Mouse (Mus musculus) layer of hippocampus, adult 2 months (tissue): ENCODE measurements around the gene Nrip2. TPM values are rescaled to one million over a fixed set of nuclear protein-coding genes. Genes with fewer than 3 reads are reported as not detected.
A peak's percentile ranks its signal among the peaks of the same experiment; 100 is the strongest.

ENCODE experiments used
- DNase-seq, 2 experiments: peaks; one replicate each; pipeline ENCODE4 v3.0.0; 2022; ENCODE audit warnings: low spot score in 2 of 2
- H3K27ac ChIP-seq: fragments of 200-600 bp; 2 replicates; pipeline ENCODE4 v1.8.1; 2022
- H3K4me3 ChIP-seq: fragments of 200-600 bp; 2 replicates; pipeline ENCODE4 v1.8.1; 2022; ENCODE audit warnings: mild to moderate bottlenecking
- CTCF ChIP-seq: fragments of 200-600 bp; conservative IDR thresholded peaks from 2 replicates; pipeline ENCODE4 v1.8.1; 2022; ENCODE audit warnings: antibody characterized with exemption, mild to moderate bottlenecking, moderate library complexity
- long read RNA-seq, 2 experiments: library from polyadenylated mRNA; stranded (forward); transcript quantifications; one replicate each; pipeline ENCODE4 v2.0.0; 2021; ENCODE audit warnings: borderline mapping rate in 2 of 2
- total RNA-seq, 2 experiments: library from RNA; stranded (reverse); gene quantifications; 2 replicates each; pipeline ENCODE4 v1.2.3; 2021

The Nrip2 gene
- total RNA-seq = 10 to 100 TPM; 18.4 to 20.3 TPM
- long read RNA-seq, experiment 1, transcript Nrip2-201 (6 exons, 1,893 nt) = major isoform, 6 of 15 reads
- long read RNA-seq, experiment 1, partial matches to known transcripts = 3 of 15 reads
- long read RNA-seq, experiment 1, other reads (novel, unspliced or antisense) = 6 of 15 reads
- long read RNA-seq, experiment 2, transcript Nrip2-201 (6 exons, 1,893 nt) = major isoform, 10 of 25 reads
- long read RNA-seq, experiment 2, partial matches to known transcripts = 5 of 25 reads
- long read RNA-seq, experiment 2, other reads (novel, unspliced or antisense) = 10 of 25 reads

DNA sequence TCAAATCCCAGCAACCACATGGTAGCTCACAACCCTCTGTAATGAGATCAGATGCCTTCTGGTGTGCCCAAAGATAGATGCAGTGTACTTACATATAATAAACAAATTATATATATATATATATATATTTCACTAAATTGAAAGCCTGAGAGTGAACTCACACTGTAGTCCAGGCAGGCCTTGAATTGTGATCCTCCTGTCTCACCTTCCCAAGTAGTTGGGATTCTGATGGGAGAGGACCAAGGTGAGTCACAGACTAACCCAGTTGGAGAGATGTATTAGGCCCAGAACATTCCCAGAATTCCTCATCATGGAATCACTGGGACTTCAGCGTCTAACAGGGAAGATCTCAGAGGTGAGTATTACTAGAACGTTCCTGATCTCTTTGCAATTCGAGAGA lies at the start of gene Nrip2:
Gene Nrip2, plus strand, starts transcription at position 301 of the 400 bp plus-strand sequence.
- H3K4me3 ChIP-seq = peak within 1 kb of the TSS; percentile 60
- no peak for TF ChIP-seq CTCF
- DNase-seq = no peak
- H3K27ac ChIP-seq = peak within 1 kb of the TSS; percentile 90

DNA sequence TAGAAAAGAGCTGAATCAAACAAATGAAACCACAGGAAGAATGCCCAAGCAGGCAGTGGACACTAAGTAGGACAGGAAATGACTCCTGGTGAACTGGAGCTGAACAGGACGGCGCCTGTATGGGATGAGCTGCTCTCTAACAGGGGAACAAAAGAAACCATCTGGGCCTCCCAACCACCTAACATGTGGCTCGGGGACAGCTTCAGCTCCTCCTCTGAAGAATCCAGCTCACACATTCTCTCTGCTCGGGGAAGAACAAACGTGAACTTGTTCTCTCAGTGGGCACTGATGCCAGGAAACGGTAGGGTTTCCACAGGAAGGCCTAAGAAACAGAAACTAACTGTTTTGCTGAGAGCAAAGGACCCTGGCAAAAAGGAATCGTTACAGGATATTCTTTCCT lies 49.4 kb upstream of the Nrip2 start:
- peak overlapping the region; percentile 86 for H3K27ac ChIP-seq
- TF ChIP-seq CTCF = no peak
- DNase-seq = peak; percentile 37 to 55
- no peak overlapping the region for H3K4me3 ChIP-seq

DNA sequence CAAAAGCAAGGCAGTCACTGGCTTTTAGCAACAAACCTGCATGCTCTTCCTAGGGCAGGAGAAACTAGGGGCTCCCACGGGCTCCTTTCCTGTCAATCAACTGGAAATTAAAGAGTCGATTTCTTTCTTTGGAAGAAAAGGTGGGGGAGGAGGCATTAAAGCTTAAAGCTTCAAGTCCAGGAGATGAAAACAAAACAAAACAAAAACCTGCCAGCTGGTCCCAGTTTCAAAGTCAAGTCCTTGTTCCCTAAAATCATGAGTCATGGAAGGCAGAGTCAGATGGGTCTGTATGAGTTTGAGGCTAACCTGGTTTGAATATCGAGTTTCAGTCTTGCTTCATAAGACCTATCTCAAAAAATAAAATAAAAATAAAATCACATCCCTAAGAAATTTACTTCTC lies 45.0 kb upstream of the Nrip2 start:
- no peak for TF ChIP-seq CTCF
- peak overlapping the region; percentile 93 for H3K27ac ChIP-seq
- no peak for DNase-seq
- peak overlapping the region; percentile 71 for H3K4me3 ChIP-seq

DNA sequence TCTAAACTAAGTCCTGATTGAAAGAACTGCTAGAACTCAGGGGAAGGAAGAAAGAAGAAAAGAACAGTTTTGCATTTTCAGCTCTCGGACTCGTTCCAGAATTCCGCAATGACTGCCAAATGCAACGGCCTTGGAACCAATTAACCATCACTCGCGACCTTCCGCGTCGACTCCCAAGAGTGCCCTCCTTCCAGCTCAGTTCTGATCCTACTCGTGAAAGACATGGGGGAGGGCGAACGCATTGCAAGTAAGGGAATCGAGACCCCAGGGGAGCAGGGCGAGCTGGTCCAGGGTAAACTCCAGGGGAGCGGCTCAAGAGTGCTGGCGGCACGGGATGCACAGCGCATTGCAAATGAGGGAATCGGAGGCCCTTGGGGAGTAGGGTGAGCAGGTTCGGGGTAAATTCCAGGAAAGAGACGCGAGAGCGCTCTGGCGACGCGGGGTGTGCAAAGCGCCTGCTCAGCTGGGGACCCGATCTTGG lies 43.9 kb upstream of the Nrip2 start:
- peak overlapping the region; percentile 71 for H3K4me3 ChIP-seq
- H3K27ac ChIP-seq = peak overlapping the region; percentile 93
- no peak for TF ChIP-seq CTCF
- DNase-seq = peak in 1 of 2 experiments; percentile 40

DNA sequence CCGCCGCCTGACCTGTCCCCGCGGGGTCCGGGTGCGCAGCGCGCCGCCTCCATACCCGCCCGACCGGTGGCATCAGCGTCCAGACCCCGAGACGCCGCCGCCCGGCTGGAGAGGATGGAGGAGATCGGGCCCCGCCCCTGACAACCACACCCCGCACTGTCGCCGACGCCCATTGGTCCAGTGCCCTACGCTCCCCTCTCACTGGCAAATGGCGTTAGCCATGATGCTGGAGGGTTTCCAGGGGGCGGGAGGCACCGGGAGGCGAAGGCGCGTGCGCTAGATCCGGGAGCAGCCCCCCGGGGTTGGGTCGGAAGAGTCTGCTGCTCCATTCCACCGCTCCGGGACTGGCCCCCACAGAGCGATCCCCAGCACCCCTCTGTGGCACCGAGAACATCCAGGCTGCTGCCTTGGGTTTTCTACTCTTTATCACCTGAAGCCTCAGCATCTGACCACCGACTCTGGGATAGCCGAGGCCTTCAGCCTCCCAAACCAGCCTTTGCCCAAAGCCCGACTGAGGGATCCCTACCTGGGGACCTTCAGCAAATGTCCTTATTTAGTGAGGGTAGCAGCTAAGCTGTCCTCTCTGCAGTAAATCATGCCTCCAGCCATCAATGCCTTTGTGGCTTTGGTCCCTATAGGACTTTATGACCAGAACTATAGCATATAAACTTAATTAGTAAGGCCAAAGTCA lies 43.2 kb upstream of the Nrip2 start, which contains the start of gene Tulp3:
Gene Tulp3, minus strand, starts transcription at position 126 of the 691 bp plus-strand sequence.
- peak within 1 kb of the TSS; percentile 93 for H3K27ac ChIP-seq
- peak; percentile 98 for DNase-seq
- TF ChIP-seq CTCF = no peak
- peak within 1 kb of the TSS; percentile 71 for H3K4me3 ChIP-seq

DNA sequence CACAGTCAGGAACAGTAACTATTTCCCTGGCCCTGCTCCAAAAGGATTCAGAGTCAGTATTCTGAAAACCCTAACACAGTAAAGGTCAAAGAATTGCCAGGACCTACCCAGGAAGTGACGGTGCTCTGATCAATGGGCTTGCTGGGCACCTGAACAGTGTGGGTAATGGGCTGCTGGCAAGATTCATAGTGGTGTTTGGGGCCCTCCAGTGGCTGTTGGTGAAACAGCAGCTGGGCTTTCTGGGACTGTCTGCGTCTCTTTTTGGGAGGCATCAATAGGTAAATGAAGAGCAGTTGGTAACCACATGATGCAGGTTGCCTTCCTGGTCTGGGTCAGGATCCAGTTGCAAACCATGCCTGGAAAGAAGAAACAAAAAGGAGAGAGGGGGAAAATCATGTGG lies 40.1 kb upstream of the Nrip2 start:
- Histone ChIP-seq H3K4me3 (no peak overlapping the region), H3K27ac (no peak overlapping the region)
- peak; percentile 97 for TF ChIP-seq CTCF
- DNase-seq = peak; percentile 63 to 77

DNA sequence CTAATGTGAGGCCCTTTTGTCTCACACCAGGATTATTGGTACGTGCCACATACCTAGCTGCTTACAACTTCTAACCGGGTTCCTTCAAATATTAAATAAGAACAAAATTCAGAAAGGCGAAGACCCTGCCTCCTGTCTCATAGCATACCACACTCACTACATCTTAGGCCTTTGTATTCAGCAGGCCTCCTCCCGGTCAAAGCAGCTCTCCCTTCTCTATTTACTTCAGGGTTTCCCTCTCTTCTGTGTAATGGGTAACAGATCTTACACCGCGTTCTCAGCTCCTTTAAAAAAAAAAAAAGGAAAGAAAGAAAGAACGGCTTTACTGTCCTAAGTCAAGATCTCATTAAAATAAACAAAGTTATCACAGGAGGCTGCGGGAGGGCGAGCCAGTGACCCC lies 37.2 kb upstream of the Nrip2 start:
- DNase-seq = no peak
- Histone ChIP-seq H3K4me3 (peak overlapping the region; percentile 87), H3K27ac (peak overlapping the region; percentile 90)
- no peak for TF ChIP-seq CTCF

- DNase-seq = peak; percentile 69 to 72
- Histone ChIP-seq H3K27ac (peak within 1 kb of the TSS; percentile 90), H3K4me3 (peak within 1 kb of the TSS; percentile 87)
- TF ChIP-seq CTCF = no peak
Measured at GRCm38 (mm10) chr6:128362381-128363006, 36.6 kb upstream of the Nrip2 start, which contains the start of the genes Rhno1 and Foxm1. Gene Rhno1, minus strand, starts transcription at chr6:128362911. Gene Foxm1, plus strand, starts transcription at chr6:128362967.

- Histone ChIP-seq H3K27ac (no peak overlapping the region), H3K4me3 (peak overlapping the region; percentile 87)
- no peak for DNase-seq
- TF ChIP-seq CTCF = no peak
Measured at GRCm38 (mm10) chr6:128363007-128363825, 35.9 kb upstream of the Nrip2 start.

DNA sequence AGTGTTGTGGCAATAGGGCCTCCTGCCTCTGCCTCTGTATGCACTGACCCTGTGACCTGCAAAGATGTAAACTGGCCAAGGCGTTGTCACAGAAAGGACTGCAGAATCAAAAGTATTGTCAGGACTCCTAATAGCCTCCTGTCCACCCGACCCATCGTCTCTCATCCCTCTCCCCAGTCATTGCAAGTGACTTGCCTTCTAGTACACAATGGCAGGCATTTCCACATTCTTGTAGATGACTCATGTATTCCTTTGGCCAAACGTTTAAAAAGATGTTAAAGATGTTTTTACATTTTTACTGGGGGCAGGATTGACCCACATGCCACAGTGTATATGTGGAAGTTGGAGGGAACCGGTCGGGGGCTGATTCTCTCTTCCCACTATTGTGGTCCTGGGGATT lies 34.4 kb upstream of the Nrip2 start:
- TF ChIP-seq CTCF = no peak
- Histone ChIP-seq H3K27ac (no peak overlapping the region), H3K4me3 (no peak overlapping the region)
- DNase-seq = no peak

GRCm38 (mm10) chr6:128366466-128366865 lies 32.6 kb upstream of the Nrip2 start:
- no peak for TF ChIP-seq CTCF
- no peak for DNase-seq
- H3K27ac ChIP-seq = no peak overlapping the region
- H3K4me3 ChIP-seq = no peak overlapping the region

- peak; percentile 42 for TF ChIP-seq CTCF
- Histone ChIP-seq H3K27ac (no peak overlapping the region), H3K4me3 (no peak overlapping the region)
- no peak for DNase-seq
Measured at GRCm38 (mm10) chr6:128370040-128370439, 29.1 kb upstream of the Nrip2 start.

GRCm38 (mm10) chr6:128375192-128375591 lies 23.9 kb upstream of the Nrip2 start, which contains the start of the genes Tex52 and Gm44596:
Gene Tex52, plus strand, starts transcription at chr6:128375456.
Gene Gm44596, plus strand, starts transcription at chr6:128375503.
- Histone ChIP-seq H3K4me3 (peak within 1 kb of the TSS; percentile 11; the same call in 1 of the 2 replicates), H3K27ac (peak within 1 kb of the TSS; percentile 84)
- DNase-seq = peak; percentile 51 to 62
- TF ChIP-seq CTCF = no peak
